Mouse (Mus musculus) neural tube, embryonic 11.5 days (tissue): Measurements from ENCODE around the gene Slc24a2. TPM values are rescaled to one million over a fixed set of nuclear protein-coding genes. Genes with fewer than 3 reads are reported as not detected.

ENCODE experiments used
- ATAC-seq: fragments of 200-750 bp; cut with Nextera tagmentation; 2 replicates; pipeline ENCODE4 v1.8.0; 2017; ENCODE audit warnings: moderate number of reproducible peaks, mild to moderate bottlenecking, moderate TSS enrichment, moderate library complexity; ENCODE audit not compliant: insufficient read depth, low FRiP score, low TSS enrichment
- DNase-seq: peaks from one replicate; pipeline ENCODE4 v3.0.0-alpha.2; 2015; ENCODE audit warnings: low spot score
- H3K27ac ChIP-seq: fragments of 300-500 bp; sonication (generic); 2 replicates; pipeline ENCODE4 v1.5.1; 2014; ENCODE audit warnings: low read depth, mild to moderate bottlenecking, low read length
- H3K27me3 ChIP-seq: fragments of 300-500 bp; sonication (generic); 2 replicates; pipeline ENCODE4 v1.6.1; 2014; ENCODE audit warnings: mild to moderate bottlenecking, low read length, mixed read lengths; ENCODE audit not compliant: control insufficient read depth, insufficient read depth
- H3K36me3 ChIP-seq: fragments of 300-500 bp; sonication (generic); 2 replicates; pipeline ENCODE4 v1.6.1; 2014; ENCODE audit warnings: mild to moderate bottlenecking, low read length, moderate library complexity, mixed read lengths; ENCODE audit not compliant: control insufficient read depth, insufficient read depth
- H3K4me1 ChIP-seq: fragments of 300-500 bp; sonication (generic); 2 replicates; pipeline ENCODE4 v1.6.1; 2014; ENCODE audit warnings: low read length, mixed read lengths; ENCODE audit not compliant: control insufficient read depth, insufficient read depth
- H3K4me2 ChIP-seq: fragments of 300-500 bp; sonication (generic); 2 replicates; pipeline ENCODE4 v1.6.1; 2014; ENCODE audit warnings: low read depth, mild to moderate bottlenecking, moderate library complexity
- H3K4me3 ChIP-seq: fragments of 300-500 bp; sonication (generic); 2 replicates; pipeline ENCODE4 v1.5.1; 2014; ENCODE audit warnings: low read depth, low read length
- H3K9ac ChIP-seq: fragments of 300-500 bp; sonication (generic); 2 replicates; pipeline ENCODE4 v1.6.1; 2014; ENCODE audit warnings: mild to moderate bottlenecking, low read length
- H3K9me3 ChIP-seq: fragments of 300-500 bp; sonication (generic); 2 replicates; pipeline ENCODE4 v1.6.1; 2016; ENCODE audit warnings: low read length; ENCODE audit not compliant: control insufficient read depth
- WGBS: fragments of 180-500 bp; shearing (Covaris S2); extraction: QIAGEN DNeasy Blood & Tissue Kit; methylation state at CpG from one replicate; pipeline ENCODE4 v1.1.7; 2014; 5-methylcytosine and 5-hydroxymethylcytosine counted together
- polyA plus RNA-seq: library from polyadenylated mRNA; unstranded; fragments of >200 nt; fragmentation: Nextera tagmentation; extraction: Ambion mirVana; gene quantifications from 2 replicates; pipeline ENCODE4 v1.2.1, GENCODE M21; 2014

Slc24a2 gene
- polyA plus RNA-seq, 1 experiment from 2014 or later = 0.99 TPM

DNA sequence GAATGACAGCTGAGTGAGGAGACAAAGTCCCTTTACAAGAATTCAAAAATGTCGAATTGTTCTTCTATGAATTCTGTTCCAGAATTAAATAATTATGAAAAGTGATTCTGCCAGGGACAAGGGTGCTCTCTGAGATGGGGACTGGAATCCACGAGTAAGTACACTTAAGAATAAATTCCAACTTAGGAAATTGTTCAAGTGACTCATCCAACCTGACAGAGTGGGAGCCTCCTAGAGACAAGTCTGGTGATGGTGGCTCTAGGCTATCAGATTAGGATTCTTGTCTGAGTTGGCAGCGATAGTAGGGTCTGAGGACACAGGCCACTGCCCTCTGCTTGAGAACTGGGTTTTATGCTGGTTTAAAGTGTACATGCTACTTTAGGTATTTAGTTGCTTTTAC lies 181.2 kb downstream of the Slc24a2 start:
- no peaks in the 10 kb centered on the region for H3K27me3 ChIP-seq
- 87% methylated on average over 3 of the region's 3 CpGs for WGBS
- no peaks in the 10 kb centered on the region for H3K9me3 ChIP-seq
- no peak overlapping the region for H3K4me2 ChIP-seq
- no peak overlapping the region for H3K9ac ChIP-seq
- DNase-seq = no peak
- no peak overlapping the region for H3K27ac ChIP-seq
- H3K4me3 ChIP-seq = no peak overlapping the region
- H3K4me1 ChIP-seq = no peaks in the 10 kb centered on the region
- H3K36me3 ChIP-seq = no peaks in the 10 kb centered on the region
- ATAC-seq = no peak

DNA sequence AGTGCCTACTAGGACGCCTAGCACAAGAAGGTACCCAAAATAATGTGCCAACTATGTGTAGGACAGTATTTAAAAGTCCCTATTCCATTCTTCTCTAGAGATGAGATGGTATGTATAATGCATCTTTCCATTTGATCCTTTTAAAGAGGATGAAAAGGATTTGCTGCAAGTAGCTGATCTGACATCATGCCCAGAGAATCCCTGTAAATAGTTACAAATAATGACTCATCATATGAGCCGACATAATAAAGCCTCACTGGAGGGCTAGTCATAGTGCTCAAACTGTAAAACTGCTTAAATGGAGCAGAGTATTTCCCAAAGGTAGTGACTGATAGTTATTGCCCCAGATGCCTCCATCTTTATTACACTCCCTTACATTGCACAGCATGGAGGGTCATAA lies 183.1 kb downstream of the Slc24a2 start:
- Histone ChIP-seq H3K4me2 (no peak overlapping the region), H3K9ac (no peak overlapping the region), H3K27me3 (no peaks in the 10 kb centered on the region), H3K27ac (no peak overlapping the region), H3K4me1 (no peaks in the 10 kb centered on the region), H3K9me3 (no peaks in the 10 kb centered on the region), H3K36me3 (no peaks in the 10 kb centered on the region), H3K4me3 (no peak overlapping the region)
- WGBS = 89% methylated on average over 2 of the region's 2 CpGs
- no peak for ATAC-seq
- no peak for DNase-seq

DNA sequence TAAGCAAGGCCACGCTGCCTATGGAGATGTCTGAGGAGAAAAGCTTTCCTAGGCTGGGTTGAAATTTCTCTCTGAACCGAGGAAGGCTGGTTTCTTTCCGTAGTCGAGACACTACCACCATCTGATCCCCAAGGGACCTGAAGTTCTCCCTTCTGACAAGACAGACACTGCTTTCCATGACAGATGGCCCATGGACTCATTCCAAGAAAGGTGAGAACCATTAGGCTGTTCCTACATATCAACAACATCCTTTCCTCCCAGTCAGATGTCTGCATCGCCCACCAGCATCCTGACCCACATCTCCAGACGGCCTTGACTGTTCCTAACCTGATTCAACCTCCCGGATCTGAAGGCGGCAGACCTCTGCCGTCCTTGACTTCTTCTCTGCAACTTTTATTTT lies 187.0 kb downstream of the Slc24a2 start:
- ATAC-seq = no peak
- Histone ChIP-seq H3K36me3 (no peaks in the 10 kb centered on the region), H3K4me1 (no peaks in the 10 kb centered on the region), H3K4me3 (no peak overlapping the region), H3K9me3 (no peaks in the 10 kb centered on the region), H3K27ac (no peak overlapping the region), H3K27me3 (no peaks in the 10 kb centered on the region), H3K9ac (no peak overlapping the region), H3K4me2 (no peak overlapping the region)
- 87% methylated on average over 9 of the region's 9 CpGs for WGBS
- DNase-seq = no peak

DNA sequence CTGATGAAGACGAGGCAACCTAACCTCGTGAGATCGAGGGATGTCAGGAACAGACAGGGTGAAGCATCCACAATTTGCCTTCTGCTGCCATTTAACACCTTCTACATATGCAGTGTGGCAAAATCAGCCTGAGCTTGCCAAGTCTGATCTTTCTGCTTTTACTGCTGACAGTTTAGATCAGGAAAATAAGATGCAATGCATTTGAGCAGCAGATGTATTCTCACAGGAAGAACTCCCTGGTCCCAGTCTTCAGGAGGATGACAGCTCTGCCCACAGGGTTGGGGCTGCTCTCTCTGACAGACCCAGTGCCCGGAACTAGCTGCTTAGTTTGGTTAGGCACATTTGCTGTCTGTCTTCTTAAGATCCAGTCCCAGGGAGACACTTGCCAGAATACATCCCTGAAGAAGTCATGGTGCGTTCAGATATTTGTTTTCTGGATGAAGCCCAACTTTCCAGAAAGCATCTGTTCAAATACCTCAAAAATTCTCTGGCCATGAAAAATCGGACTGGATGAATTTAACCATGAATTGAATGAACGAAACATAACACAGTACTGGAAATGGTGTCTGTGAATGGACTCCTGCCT lies 188.8 kb downstream of the Slc24a2 start:
- H3K27ac ChIP-seq = no peak overlapping the region
- H3K9ac ChIP-seq = no peak overlapping the region
- no peaks in the 10 kb centered on the region for H3K4me1 ChIP-seq
- no peaks in the 10 kb centered on the region for H3K36me3 ChIP-seq
- 86% methylated on average over 7 of the region's 7 CpGs for WGBS
- no peak overlapping the region for H3K4me3 ChIP-seq
- H3K9me3 ChIP-seq = no peaks in the 10 kb centered on the region
- no peak overlapping the region for H3K4me2 ChIP-seq
- H3K27me3 ChIP-seq = no peaks in the 10 kb centered on the region
- DNase-seq = no peak
- ATAC-seq = no peak

GRCm38 (mm10) chr4:87037592-87037991 lies 192.7 kb downstream of the Slc24a2 start:
- H3K27me3 ChIP-seq = no peaks in the 10 kb centered on the region
- no peak overlapping the region for H3K27ac ChIP-seq
- DNase-seq (peak; percentile 20), ATAC-seq (no peak)
- no peak overlapping the region for H3K4me3 ChIP-seq
- 81% methylated on average over 4 of the region's 4 CpGs for WGBS
- H3K9ac ChIP-seq = no peak overlapping the region
- no peaks in the 10 kb centered on the region for H3K9me3 ChIP-seq
- H3K4me1 ChIP-seq = no peaks in the 10 kb centered on the region
- H3K36me3 ChIP-seq = no peaks in the 10 kb centered on the region
- no peak overlapping the region for H3K4me2 ChIP-seq

DNA sequence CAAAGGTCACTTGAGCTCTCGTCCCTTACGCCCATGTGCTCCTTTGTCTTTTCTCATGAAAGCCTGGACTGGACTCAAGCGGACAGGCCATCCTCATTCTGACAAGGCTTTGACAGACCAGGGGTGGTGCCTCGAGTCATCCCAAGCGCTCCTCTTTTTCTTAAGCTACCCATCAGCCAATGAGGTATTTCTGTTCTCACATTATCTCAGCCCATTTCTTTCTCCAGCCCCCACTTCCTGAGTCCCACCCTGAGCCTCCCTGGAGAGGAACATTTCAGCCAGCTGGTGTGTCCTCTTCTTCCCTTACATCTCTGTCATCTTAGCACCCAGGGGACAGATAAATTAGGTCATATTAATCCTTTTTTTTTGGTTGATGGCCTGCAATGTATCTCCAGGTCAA lies 193.8 kb downstream of the Slc24a2 start:
- Histone ChIP-seq H3K4me2 (no peak overlapping the region), H3K36me3 (no peaks in the 10 kb centered on the region), H3K4me3 (no peak overlapping the region), H3K9ac (no peak overlapping the region), H3K27me3 (no peaks in the 10 kb centered on the region), H3K4me1 (no peaks in the 10 kb centered on the region), H3K27ac (no peak overlapping the region), H3K9me3 (no peaks in the 10 kb centered on the region)
- DNase-seq = no peak
- 52% methylated on average over 5 of the region's 5 CpGs for WGBS
- ATAC-seq = no peak

DNA sequence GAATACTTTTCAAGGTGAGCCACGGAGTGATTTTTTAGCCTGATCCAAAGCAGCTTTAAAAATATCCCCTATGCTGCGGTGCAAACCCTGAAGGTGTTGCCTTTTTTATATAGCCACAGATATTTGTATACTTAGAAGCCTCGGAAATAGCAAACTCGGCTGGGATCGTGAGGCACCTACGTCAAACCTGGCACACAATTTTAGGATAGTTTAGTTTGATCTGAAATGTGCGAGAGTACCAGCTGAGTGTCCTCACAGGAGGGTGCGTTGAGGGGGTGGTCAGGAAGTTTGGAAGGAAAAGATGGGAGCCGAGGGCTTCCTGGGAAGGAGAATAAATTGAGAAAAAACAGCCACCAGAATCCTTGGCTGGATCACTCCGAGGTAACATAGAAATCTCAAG lies 194.6 kb downstream of the Slc24a2 start:
- no peaks in the 10 kb centered on the region for H3K9me3 ChIP-seq
- WGBS = 91% methylated on average over 10 of the region's 10 CpGs
- no peaks in the 10 kb centered on the region for H3K4me1 ChIP-seq
- no peaks in the 10 kb centered on the region for H3K27me3 ChIP-seq
- ATAC-seq = no peak
- no peak for DNase-seq
- H3K4me3 ChIP-seq = no peak overlapping the region
- no peaks in the 10 kb centered on the region for H3K36me3 ChIP-seq
- H3K27ac ChIP-seq = no peak overlapping the region
- no peak overlapping the region for H3K4me2 ChIP-seq
- no peak overlapping the region for H3K9ac ChIP-seq

- Histone ChIP-seq H3K4me1 (no peaks in the 10 kb centered on the region), H3K27ac (no peak overlapping the region), H3K27me3 (no peaks in the 10 kb centered on the region), H3K9ac (no peak overlapping the region), H3K9me3 (no peaks in the 10 kb centered on the region), H3K4me3 (no peak overlapping the region), H3K36me3 (no peaks in the 10 kb centered on the region), H3K4me2 (no peak overlapping the region)
- ATAC-seq (no peak), DNase-seq (no peak)
- 90% methylated on average over 8 of the region's 8 CpGs for WGBS
Measured at GRCm38 (mm10) chr4:87032632-87033031, 197.6 kb downstream of the Slc24a2 start.

GRCm38 (mm10) chr4:87031076-87031475 lies 199.2 kb downstream of the Slc24a2 start:
- ATAC-seq (no peak), DNase-seq (no peak)
- Histone ChIP-seq H3K9me3 (no peaks in the 10 kb centered on the region), H3K36me3 (no peaks in the 10 kb centered on the region), H3K27ac (no peak overlapping the region), H3K4me3 (no peak overlapping the region), H3K4me2 (no peak overlapping the region), H3K9ac (no peak overlapping the region), H3K4me1 (no peaks in the 10 kb centered on the region), H3K27me3 (no peaks in the 10 kb centered on the region)
- 86% methylated on average over 2 of the region's 2 CpGs for WGBS
